Mouse (Mus musculus) cerebellum, adult 2 months (tissue): ENCODE measurements around the gene Cbl. TPM values are rescaled to one million over a fixed set of nuclear protein-coding genes. Genes with fewer than 3 reads are reported as not detected.

Experiments
- DNase-seq, 2 experiments: peaks; one replicate each; pipeline ENCODE4 v3.0.0; 2021
- H3K27ac ChIP-seq: fragments of 200-500 bp; 2 replicates; pipeline ENCODE4 v1.5.1; 2012; ENCODE audit warnings: low read length, control low read depth, inconsistent platforms; ENCODE audit not compliant: insufficient read depth
- H3K27me3 ChIP-seq: fragments of 200-500 bp; 2 replicates; pipeline ENCODE4 v1.6.1; 2012; ENCODE audit warnings: inconsistent platforms, mild to moderate bottlenecking, low read length, moderate library complexity; ENCODE audit not compliant: control insufficient read depth, insufficient read depth
- H3K4me1 ChIP-seq: fragments of 200-500 bp; 2 replicates; pipeline ENCODE4 v1.6.1; 2011; ENCODE audit warnings: low read length; ENCODE audit not compliant: control insufficient read depth, insufficient read depth
- H3K4me3 ChIP-seq: fragments of 200-500 bp; replicated peaks from 2 replicates; pipeline ENCODE3; 2011; ENCODE audit warnings: mild to moderate bottlenecking, low read depth, low read length, control low read depth; ENCODE audit not compliant: insufficient read depth
- CTCF ChIP-seq: fragments of 200-500 bp; IDR thresholded peaks from 2 replicates; pipeline ENCODE4 v1.5.1; 2011; ENCODE audit warnings: low read depth, mild to moderate bottlenecking, control low read depth, low read length, moderate library complexity, borderline replicate concordance; ENCODE audit not compliant: insufficient read depth
- POLR2A ChIP-seq: fragments of 200-500 bp; IDR thresholded peaks from 2 replicates; pipeline ENCODE4 v1.6.1; 2011; ENCODE audit warnings: low read length, control low read depth, borderline replicate concordance; ENCODE audit not compliant: insufficient read depth
- WGBS: fragments of 180-500 bp; shearing (Covaris S2); methylation state at CpG from one replicate; pipeline ENCODE4 v1.1.7; 2018; 5-methylcytosine and 5-hydroxymethylcytosine counted together
- polyA plus RNA-seq: library from polyadenylated mRNA; depleted of rRNA; stranded (reverse); fragments of >200 nt; gene quantifications from 2 replicates; pipeline ENCODE4 v1.2.3, GENCODE M21; 2012

Gene Cbl
- polyA plus RNA-seq, 1 experiment: 14.5 TPM

GRCm38 (mm10) chr9:44130581-44131275 is 103.1 kb downstream of the Cbl start:
- Histone ChIP-seq H3K27ac (no peak overlapping the region; the same call in 1 of the 2 replicates), H3K4me1 (peaks cover 16% of the 10 kb centered on the region), H3K4me3 (peak overlapping the region; percentile 59), H3K27me3 (no peaks in the 10 kb centered on the region)
- 59% methylated on average over 19 of the region's 19 CpGs for WGBS
- DNase-seq: peak in 1 of 2 experiments; percentile 30
- TF ChIP-seq CTCF (no peak), POLR2A (no peak)

- no peak overlapping the region; the same call in 1 of the 2 replicates for H3K27ac ChIP-seq
- TF ChIP-seq CTCF (no peak), POLR2A (no peak)
- peak; percentile 54 to 59 for DNase-seq
- peak overlapping the region; percentile 59 for H3K4me3 ChIP-seq
- H3K4me1 ChIP-seq: peaks cover 10% of the 10 kb centered on the region
- WGBS: 3% methylated on average over 27 of the region's 27 CpGs
- no peaks in the 10 kb centered on the region for H3K27me3 ChIP-seq
These were observed 103.8 kb downstream of the Cbl start for GRCm38 (mm10) chr9:44130034-44130433.

GRCm38 (mm10) chr9:44129633-44130032 is 104.2 kb downstream of the Cbl start:
- 31% methylated on average over 9 of the region's 9 CpGs for WGBS
- H3K27ac ChIP-seq: no peak overlapping the region
- peak overlapping the region; percentile 59 for H3K4me3 ChIP-seq
- no peak for DNase-seq
- TF ChIP-seq POLR2A: no peak
- peaks cover 10% of the 10 kb centered on the region for H3K4me1 ChIP-seq
- no peaks in the 10 kb centered on the region for H3K27me3 ChIP-seq

DNA sequence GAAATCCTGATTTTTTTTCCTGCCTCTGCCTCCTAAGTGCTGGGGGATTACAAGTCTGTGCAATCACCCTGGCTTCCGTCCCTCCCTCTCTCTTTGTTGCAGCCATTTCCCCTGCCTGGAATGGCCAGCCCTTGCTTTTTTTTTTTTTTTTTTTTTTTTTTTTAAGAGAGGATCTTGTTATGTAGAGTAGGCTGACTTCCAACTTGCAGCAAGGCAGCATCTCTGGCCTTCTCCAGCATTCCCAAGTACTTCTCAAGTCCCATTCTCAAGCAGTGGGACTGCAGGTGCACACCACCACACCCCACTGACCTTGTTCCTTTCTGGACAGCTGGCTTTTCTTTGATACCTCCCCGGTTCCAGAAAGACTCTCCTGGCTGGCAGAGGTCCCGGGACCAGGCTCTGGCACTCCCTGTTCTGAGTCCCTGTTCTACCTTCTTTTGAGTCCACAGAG is 106.5 kb downstream of the Cbl start:
- H3K27ac ChIP-seq: no peak overlapping the region
- H3K4me1 ChIP-seq: 0 out of 2 replicates have a peak, but pooled peaks cover 3% of the 10 kb centered on the region
- TF ChIP-seq CTCF: no peak
- H3K4me3 ChIP-seq: no peak overlapping the region
- WGBS: 55% methylated on average over 3 of the region's 3 CpGs
- peak in 1 of 2 experiments; percentile 26 for DNase-seq
- H3K27me3 ChIP-seq: no peaks in the 10 kb centered on the region

- Histone ChIP-seq H3K4me1 (0 out of 2 replicates have a peak, but pooled peaks cover 3% of the 10 kb centered on the region), H3K4me3 (no peak overlapping the region), H3K27me3 (no peaks in the 10 kb centered on the region), H3K27ac (no peak overlapping the region)
- TF ChIP-seq POLR2A: no peak
- DNase-seq: peak in 1 of 2 experiments; percentile 13
- 87% methylated on average over 3 of the region's 3 CpGs for WGBS
These were observed 107.1 kb downstream of the Cbl start for GRCm38 (mm10) chr9:44126746-44127145.

DNA sequence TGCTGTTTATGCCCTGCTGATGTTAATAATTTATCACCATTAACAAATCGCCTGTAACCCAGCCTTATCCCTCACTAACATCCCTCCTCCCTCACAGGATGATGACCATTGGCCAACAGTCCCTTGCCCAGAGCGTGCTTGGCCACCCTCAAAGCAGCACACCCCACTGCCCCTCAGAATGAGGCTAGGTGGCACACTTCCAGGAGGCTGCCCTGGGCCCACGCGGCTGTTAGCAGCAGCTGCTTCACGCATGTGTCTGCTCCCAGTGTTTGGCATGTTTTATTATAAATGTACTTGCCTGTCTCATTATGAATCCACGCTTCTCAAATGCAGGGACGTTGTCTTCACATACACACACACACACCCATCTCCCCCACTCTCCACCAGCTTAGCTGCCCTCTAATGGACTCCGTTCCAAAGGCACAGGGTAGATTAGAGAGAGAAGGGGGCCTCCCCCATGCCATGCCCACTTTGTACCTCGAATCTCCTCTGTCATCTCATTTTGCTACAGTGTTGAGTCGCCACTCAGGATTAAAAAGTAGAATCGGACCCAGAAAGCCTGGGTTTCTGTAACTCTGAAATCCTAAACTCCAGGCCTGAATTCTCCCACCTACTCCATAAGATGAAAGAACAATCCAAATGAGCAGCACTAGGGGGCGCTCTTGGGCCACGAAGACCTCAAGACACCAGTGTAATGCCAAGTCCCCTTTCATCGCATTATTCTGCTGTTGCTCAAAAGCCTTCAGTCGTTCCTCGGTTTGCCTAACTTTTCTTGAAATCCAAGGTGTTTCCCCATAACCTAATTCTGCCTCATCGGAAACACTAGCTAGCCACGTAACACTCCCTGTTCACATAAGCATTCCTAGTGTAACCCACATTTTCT is 108.1 kb downstream of the Cbl start:
- Histone ChIP-seq H3K4me3 (no peak overlapping the region), H3K27ac (no peak overlapping the region), H3K27me3 (no peaks in the 10 kb centered on the region), H3K4me1 (0 out of 2 replicates have a peak, but pooled peaks cover 3% of the 10 kb centered on the region)
- WGBS: 18% methylated on average over 18 of the region's 18 CpGs
- TF ChIP-seq POLR2A (no peak), CTCF (peak; percentile 92)
- peak; percentile 82 to 88 for DNase-seq

- Histone ChIP-seq H3K4me1 (no peaks in the 10 kb centered on the region), H3K27ac (no peak overlapping the region), H3K4me3 (no peak overlapping the region), H3K27me3 (no peaks in the 10 kb centered on the region)
- peak in 1 of 2 experiments; percentile 8 for DNase-seq
- 64% methylated on average over 5 of the region's 5 CpGs for WGBS
- TF ChIP-seq CTCF (no peak), POLR2A (no peak)
These were observed 108.8 kb downstream of the Cbl start for GRCm38 (mm10) chr9:44125026-44125425.
